Mouse (Mus musculus): Measurements from ENCODE around the gene Scn2b. TPM values are rescaled to one million over a fixed set of nuclear protein-coding genes. Genes with fewer than 3 reads are reported as not detected.

The Scn2b gene
- polyA plus RNA-seq, 1 experiment, result 0.09 TPM

DNA sequence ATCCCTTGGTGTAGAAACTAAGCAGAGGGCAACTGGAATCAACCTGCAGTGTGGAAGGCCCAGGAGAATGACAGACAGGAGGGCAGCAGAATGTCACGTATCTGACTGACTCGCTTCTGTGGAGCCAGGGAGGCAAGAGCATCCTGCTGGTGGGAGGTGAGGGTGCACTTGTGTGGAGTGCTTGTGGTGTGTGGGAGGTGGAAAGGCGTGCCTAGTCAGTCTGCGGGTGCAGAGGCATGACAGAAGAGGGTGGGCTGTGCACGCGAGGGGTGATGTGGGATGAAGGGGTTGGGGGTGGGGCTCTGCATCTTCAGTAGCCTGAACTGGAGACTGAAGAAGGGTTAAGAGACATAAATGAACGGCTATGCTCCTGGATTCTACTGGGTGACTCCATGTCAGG lies 35.8 kb downstream of the Scn2b start:
- no peaks in the 10 kb centered on the region for H3K36me3 ChIP-seq (replicated peaks; ENCODE audit: low read length)
- H3K9me3 ChIP-seq, result peaks cover 14% of the 10 kb centered on the region
- TF ChIP-seq GATA1 (IDR thresholded peaks at IDR 0.05; ENCODE audit: borderline replicate concordance, low read length) (no peak), FLI1 (IDR thresholded peaks at IDR 0.05; ENCODE audit: low read length) (no peak)
- no peak overlapping the region for H3K4me3 ChIP-seq (replicated peaks)
- H3K4me1 ChIP-seq, result no peaks in the 10 kb centered on the region
- peaks cover 87% of the 10 kb centered on the region for H3K27me3 ChIP-seq (replicated peaks)

DNA sequence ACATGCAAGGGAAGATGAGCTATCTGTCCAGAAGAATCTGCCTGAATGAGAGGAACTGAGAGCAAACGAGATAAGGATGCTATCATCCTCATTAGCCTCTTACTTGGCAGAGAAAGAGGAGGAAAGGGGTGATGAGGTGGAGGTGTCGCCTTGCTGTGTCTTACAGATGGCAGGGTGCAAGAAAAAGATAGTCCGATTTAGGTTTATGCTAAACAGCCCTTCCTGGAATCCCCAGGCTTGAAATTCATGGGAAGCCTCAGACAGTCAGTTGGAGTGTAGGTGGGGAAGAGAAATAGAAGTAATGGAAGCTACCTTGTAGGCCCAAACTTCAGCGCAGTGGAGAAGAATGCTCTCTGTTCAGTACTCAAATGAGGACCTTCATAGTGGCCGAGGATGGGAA lies 50.3 kb downstream of the Scn2b start:
- no peak overlapping the region for H3K4me3 ChIP-seq (replicated peaks)
- TF ChIP-seq GATA1 (IDR thresholded peaks at IDR 0.05; ENCODE audit: borderline replicate concordance, low read length), result no peak
- TF ChIP-seq FLI1 (IDR thresholded peaks at IDR 0.05; ENCODE audit: low read length), result no peak
- H3K9me3 ChIP-seq, result peaks cover 38% of the 10 kb centered on the region
- H3K27me3 ChIP-seq (replicated peaks), result peaks cover 17% of the 10 kb centered on the region
- no peaks in the 10 kb centered on the region for H3K4me1 ChIP-seq
- no peaks in the 10 kb centered on the region for H3K36me3 ChIP-seq (replicated peaks; ENCODE audit: low read length)

DNA sequence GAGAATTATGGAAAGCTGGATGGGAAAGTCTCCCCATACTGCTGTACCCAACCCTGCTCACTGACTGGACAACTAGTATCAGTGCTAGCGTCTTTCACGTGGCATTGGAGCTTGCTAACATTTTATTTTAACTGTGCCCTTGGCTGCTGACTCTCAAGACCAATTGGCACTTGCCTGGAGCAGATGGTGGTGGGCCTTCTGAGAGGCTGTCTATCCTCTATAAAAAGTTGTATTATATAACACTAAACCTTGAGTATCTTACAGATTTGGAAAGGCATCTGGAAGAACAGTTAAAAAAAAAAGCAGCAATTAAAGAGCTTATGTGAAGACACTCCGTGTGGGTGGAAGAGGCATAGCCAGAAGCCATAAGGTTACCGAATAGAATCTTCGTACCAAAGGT lies 52.6 kb downstream of the Scn2b start:
- Histone ChIP-seq H3K27me3 (replicated peaks) (peaks cover 32% of the 10 kb centered on the region), H3K4me1 (no peaks in the 10 kb centered on the region), H3K36me3 (replicated peaks; ENCODE audit: low read length) (no peaks in the 10 kb centered on the region), H3K9me3 (peaks cover 38% of the 10 kb centered on the region), H3K4me3 (replicated peaks) (no peak overlapping the region)
- TF ChIP-seq GATA1 (IDR thresholded peaks at IDR 0.05; ENCODE audit: borderline replicate concordance, low read length) (no peak), FLI1 (IDR thresholded peaks at IDR 0.05; ENCODE audit: low read length) (no peak)

DNA sequence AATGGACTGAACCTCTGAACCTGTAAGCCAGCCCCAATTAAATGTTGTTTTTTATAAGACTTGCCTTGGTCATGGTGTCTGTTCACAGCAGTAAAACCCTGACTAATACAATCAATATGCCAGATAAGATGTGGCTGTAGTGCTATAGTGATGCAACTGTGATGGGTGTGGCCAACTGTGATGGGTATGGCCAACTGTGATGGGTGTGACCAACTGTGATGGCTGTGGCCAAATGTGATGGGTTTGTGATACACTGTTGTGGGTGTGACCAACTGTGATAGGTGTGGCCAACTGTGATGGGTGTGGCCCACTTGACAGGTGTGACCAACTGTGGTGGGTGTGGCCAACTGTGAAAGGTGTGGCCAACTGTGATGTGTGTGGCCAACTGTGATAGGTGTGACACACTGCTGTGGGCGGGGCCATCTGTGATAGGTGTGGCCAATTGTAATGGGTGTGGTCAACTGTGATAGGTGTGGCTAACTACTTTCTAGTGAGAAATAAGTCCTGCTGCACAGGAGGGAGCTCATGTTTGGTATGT lies 53.6 kb downstream of the Scn2b start:
- Histone ChIP-seq H3K27me3 (replicated peaks) (peaks cover 40% of the 10 kb centered on the region), H3K4me3 (replicated peaks) (peak overlapping the region; percentile 17), H3K36me3 (replicated peaks; ENCODE audit: low read length) (no peaks in the 10 kb centered on the region)

DNA sequence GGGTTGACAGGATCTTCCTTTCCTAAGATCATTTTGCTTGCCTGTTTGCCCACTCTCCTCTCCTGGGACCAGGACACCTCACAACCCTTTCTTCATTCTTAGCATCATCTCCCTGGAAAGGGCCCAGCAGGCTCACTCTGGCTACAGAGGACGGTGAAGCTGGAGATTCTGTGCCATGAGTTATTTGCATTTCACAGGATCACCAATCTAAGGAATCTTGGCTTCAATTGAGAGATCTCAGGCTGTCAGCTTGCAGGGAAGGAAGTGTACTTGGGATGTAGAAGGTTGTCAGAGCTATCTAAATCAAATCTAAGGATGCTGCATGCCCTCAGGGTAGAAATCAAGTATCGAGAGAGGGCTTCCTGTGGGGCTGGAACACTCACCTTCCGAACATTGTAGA lies 55.9 kb downstream of the Scn2b start:
- Histone ChIP-seq H3K27me3 (replicated peaks) (peaks cover 49% of the 10 kb centered on the region), H3K36me3 (replicated peaks; ENCODE audit: low read length) (no peaks in the 10 kb centered on the region), H3K9me3 (peaks cover 18% of the 10 kb centered on the region), H3K4me1 (no peaks in the 10 kb centered on the region), H3K4me3 (replicated peaks) (no peak overlapping the region)
- no peak for TF ChIP-seq FLI1 (IDR thresholded peaks at IDR 0.05; ENCODE audit: low read length)
- TF ChIP-seq GATA1 (IDR thresholded peaks at IDR 0.05; ENCODE audit: borderline replicate concordance, low read length), result no peak

More for the DNA sequence above, 53.6 kb downstream of the Scn2b start:
- TF ChIP-seq GATA1 (IDR thresholded peaks at IDR 0.05; ENCODE audit: borderline replicate concordance, low read length) (no peak), FLI1 (IDR thresholded peaks at IDR 0.05; ENCODE audit: low read length) (no peak)
- H3K4me1 ChIP-seq, result no peaks in the 10 kb centered on the region
- peaks cover 31% of the 10 kb centered on the region for H3K9me3 ChIP-seq

DNA sequence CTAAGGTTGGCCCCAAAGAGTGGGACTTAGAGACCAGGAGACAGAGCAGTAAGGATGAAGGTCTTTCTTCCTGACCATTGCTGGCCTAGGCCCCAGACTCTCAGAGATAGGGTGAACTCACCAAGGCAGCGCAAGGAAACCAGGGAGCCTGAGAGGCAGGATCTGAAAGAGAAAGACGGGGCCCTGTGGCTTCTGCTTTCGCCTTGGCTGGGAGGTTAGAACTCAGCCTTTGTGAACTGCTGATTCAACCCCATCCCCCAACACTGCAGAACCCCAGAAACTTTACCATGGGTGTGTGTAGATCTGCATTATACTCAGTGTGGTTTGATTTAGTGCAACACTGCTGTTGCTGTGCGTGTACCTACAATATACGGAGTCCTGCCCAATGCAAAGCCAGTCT lies 61.7 kb downstream of the Scn2b start:
- Histone ChIP-seq H3K4me3 (replicated peaks) (no peak overlapping the region), H3K9me3 (0 out of 2 replicates have a peak, but pooled peaks cover 4% of the 10 kb centered on the region), H3K27me3 (replicated peaks) (peaks cover 80% of the 10 kb centered on the region), H3K36me3 (replicated peaks; ENCODE audit: low read length) (no peaks in the 10 kb centered on the region), H3K4me1 (peaks cover 3% of the 10 kb centered on the region; the same call in 1 of the 2 replicates)
- TF ChIP-seq FLI1 (IDR thresholded peaks at IDR 0.05; ENCODE audit: low read length), result no peak
- TF ChIP-seq GATA1 (IDR thresholded peaks at IDR 0.05; ENCODE audit: borderline replicate concordance, low read length), result no peak

Other genes with a start within 250 kb of the Scn2b start
- gene Kmt2a, start 236.5 kb upstream of the Scn2b start, polyA plus RNA-seq (2012; ENCODE audit: insufficient read depth, low replicate concordance), result 3.1 and 5.9 TPM in 2 replicates
- gene Atp5l, start 197.0 kb upstream of the Scn2b start, polyA plus RNA-seq (2012; ENCODE audit: insufficient read depth, low replicate concordance), result 26.7 and 39.7 TPM in 2 replicates
- 0.76 and 2.0 TPM in 2 replicates for gene Ube4a, start 152.2 kb upstream of the Scn2b start, polyA plus RNA-seq (2012; ENCODE audit: insufficient read depth, low replicate concordance)
- not detected in 2 replicates for gene Cd3g, start 137.4 kb upstream of the Scn2b start, polyA plus RNA-seq (2012; ENCODE audit: insufficient read depth, low replicate concordance)
- not detected in 2 replicates for gene Cd3d, start 136.0 kb upstream of the Scn2b start, polyA plus RNA-seq (2012; ENCODE audit: insufficient read depth, low replicate concordance)
- gene Cd3e, start 108.2 kb upstream of the Scn2b start, polyA plus RNA-seq (2012; ENCODE audit: insufficient read depth, low replicate concordance), result not detected in 2 replicates
- not detected in 2 replicates for gene Mpzl2, start 78.0 kb upstream of the Scn2b start, polyA plus RNA-seq (2012; ENCODE audit: insufficient read depth, low replicate concordance)
- gene Mpzl3, start 62.6 kb upstream of the Scn2b start, polyA plus RNA-seq (2012; ENCODE audit: insufficient read depth, low replicate concordance), result not detected in 2 replicates
- gene Jaml, start 38.6 kb upstream of the Scn2b start, polyA plus RNA-seq (2012; ENCODE audit: insufficient read depth, low replicate concordance), result 0.40 TPM in 1 of 2 replicates, not detected in the other
- not detected in 2 replicates for gene Scn4b, start 20.6 kb downstream of the Scn2b start, polyA plus RNA-seq (2012; ENCODE audit: insufficient read depth, low replicate concordance)
- gene BC049352, start 64.2 kb downstream of the Scn2b start, polyA plus RNA-seq (2012; ENCODE audit: insufficient read depth, low replicate concordance), result 0.13 TPM in 1 of 2 replicates, not detected in the other
- gene Tmprss4, start 86.3 kb downstream of the Scn2b start, polyA plus RNA-seq (2012; ENCODE audit: insufficient read depth, low replicate concordance), result not detected in 2 replicates
- gene Il10ra, start 151.4 kb downstream of the Scn2b start, polyA plus RNA-seq (2012; ENCODE audit: insufficient read depth, low replicate concordance), result 4.8 and 7.7 TPM in 2 replicates
- 0.02 TPM in 1 of 2 replicates, not detected in the other for gene Tmprss13, start 201.3 kb downstream of the Scn2b start, polyA plus RNA-seq (2012; ENCODE audit: insufficient read depth, low replicate concordance)

Measured in megakaryocyte, embryonic 14.5 days (primary cell).